8 mouse cellular contexts compared by ENCODE assay signal in the genomic region with DNA sequence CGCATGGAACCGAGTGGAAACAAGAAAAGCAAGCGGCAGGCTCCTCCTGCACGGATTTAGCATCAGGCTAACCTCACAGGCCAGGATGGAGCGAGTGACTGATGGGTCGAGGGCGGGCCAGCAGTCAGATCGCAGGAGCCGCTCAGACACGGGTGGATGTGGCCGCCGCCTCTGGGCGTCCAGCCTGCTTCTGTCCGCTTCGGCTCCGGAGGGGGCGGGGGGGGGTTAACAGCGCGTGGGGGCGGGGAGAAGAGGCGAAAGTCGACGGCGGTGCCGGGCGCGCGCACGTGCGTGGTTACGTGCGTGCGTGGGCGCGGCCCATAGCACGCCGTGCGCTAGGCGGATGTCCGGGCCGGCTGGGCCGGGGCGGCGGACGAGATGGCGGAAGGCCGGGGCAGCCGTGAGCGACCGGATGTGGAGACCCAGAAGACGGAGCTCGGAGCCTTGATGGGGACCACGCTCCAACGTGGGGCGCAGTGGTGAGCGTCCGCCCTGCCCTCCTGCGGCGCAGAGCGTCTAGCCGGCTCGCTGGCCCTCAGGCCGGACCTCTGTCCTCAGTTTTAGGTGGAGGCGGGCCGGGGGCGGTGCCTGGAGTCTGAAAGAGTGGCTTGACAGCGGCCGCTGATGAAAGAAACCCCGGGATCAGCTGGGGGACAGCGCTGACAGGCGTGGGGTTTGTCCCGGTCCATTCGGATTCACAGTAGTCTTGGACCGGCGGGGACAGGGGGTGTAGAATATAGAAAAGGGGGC. TPM values are rescaled to one million over a fixed set of nuclear protein-coding genes. Genes with fewer than 3 reads are reported as not detected.
DNase-seq lines count a peak whose midpoint lies in the region; ATAC-seq and TF ChIP-seq lines count a peak whose summit lies in the region.

A gene (plus strand): TSS at position 314 of the 750 bp plus-strand sequence.

- WGBS in forebrain, embryonic 14.5 days: under 1% methylated on average over 74 of the region's 75 CpGs
- 1% methylated on average over 68 of the region's 75 CpGs for WGBS in large intestine, adult 2 months
- under 1% methylated on average over 75 of the region's 75 CpGs for WGBS in liver, embryonic 16.5 days (ENCODE audit: insufficient replicate concordance)
- under 1% methylated on average over 75 of the region's 75 CpGs for WGBS in neural tube, embryonic 12.5 days
- under 1% methylated on average over 68 of the region's 75 CpGs for WGBS in stomach, postnatal 0 days

- no peak for TF ChIP-seq EP300 in stomach, postnatal 0 days (optimal IDR thresholded peaks at IDR 0.05)

- peak within 1 kb of the TSS; percentile 90 for H3K4me3 ChIP-seq in forebrain, embryonic 14.5 days (ENCODE audit: low read depth, low read length)
- H3K4me3 ChIP-seq in liver, embryonic 16.5 days (ENCODE audit: low read depth, low read length): peak within 1 kb of the TSS; percentile 84
- peak within 1 kb of the TSS; percentile 95 for H3K4me3 ChIP-seq in neural tube, embryonic 12.5 days
- peak within 1 kb of the TSS; percentile 87 for H3K4me3 ChIP-seq in stomach, postnatal 0 days (ENCODE audit: low read depth, low read length)

- H3K27ac ChIP-seq in forebrain, embryonic 14.5 days (ENCODE audit: low read depth, low read length): peak within 1 kb of the TSS; percentile 96
- peak within 1 kb of the TSS; percentile 99 for H3K27ac ChIP-seq in liver, embryonic 16.5 days (ENCODE audit: low read length)
- H3K27ac ChIP-seq in neural tube, embryonic 12.5 days: peak within 1 kb of the TSS; percentile 83
- H3K27ac ChIP-seq in stomach, postnatal 0 days (replicated peaks): peak within 1 kb of the TSS; percentile 96

- H3K9ac ChIP-seq in forebrain, embryonic 14.5 days (ENCODE audit: low read length): peak within 1 kb of the TSS; percentile 91
- peak within 1 kb of the TSS; percentile 88 for H3K9ac ChIP-seq in liver, embryonic 16.5 days (ENCODE audit: low read depth, low read length)
- peak within 1 kb of the TSS; percentile 92 for H3K9ac ChIP-seq in neural tube, embryonic 12.5 days
- H3K9ac ChIP-seq in stomach, postnatal 0 days (ENCODE audit: low read length): peak within 1 kb of the TSS; percentile 89

- H3K4me1 ChIP-seq in forebrain, embryonic 14.5 days (ENCODE audit: control insufficient read depth, insufficient read depth, low read length): peaks cover 7% of the 10 kb centered on the region
- H3K4me1 ChIP-seq in liver, embryonic 16.5 days (ENCODE audit: control insufficient read depth, low read depth, low read length): peaks cover 49% of the 10 kb centered on the region
- H3K4me1 ChIP-seq in neural tube, embryonic 12.5 days: peaks cover 14% of the 10 kb centered on the region
- H3K4me1 ChIP-seq in stomach, postnatal 0 days (replicated peaks; ENCODE audit: control insufficient read depth, insufficient read depth): 0 out of 2 replicates have a peak, but pooled peaks cover 2% of the 10 kb centered on the region

- intact Hi-C loops in heart, postnatal 10 days (cut with DNase I): no loop called here

- H3K36me3 ChIP-seq in forebrain, embryonic 14.5 days (ENCODE audit: control insufficient read depth, insufficient read depth, low read length): peaks cover 29% of the 10 kb centered on the region
- H3K36me3 ChIP-seq in liver, embryonic 16.5 days (ENCODE audit: control insufficient read depth, insufficient read depth): peaks cover 21% of the 10 kb centered on the region
- peaks cover 27% of the 10 kb centered on the region for H3K36me3 ChIP-seq in neural tube, embryonic 12.5 days
- peaks cover 12% of the 10 kb centered on the region for H3K36me3 ChIP-seq in stomach, postnatal 0 days (ENCODE audit: control insufficient read depth, insufficient read depth, low read length)

- no peaks in the 10 kb centered on the region for H3K9me3 ChIP-seq in forebrain, embryonic 14.5 days (replicated peaks; ENCODE audit: control insufficient read depth, low read length)
- no peaks in the 10 kb centered on the region for H3K9me3 ChIP-seq in liver, embryonic 16.5 days (replicated peaks; ENCODE audit: control insufficient read depth, low read length)
- H3K9me3 ChIP-seq in neural tube, embryonic 12.5 days: no peaks in the 10 kb centered on the region
- H3K9me3 ChIP-seq in stomach, postnatal 0 days (ENCODE audit: control insufficient read depth, low read length): no peaks in the 10 kb centered on the region

- H3K4me2 ChIP-seq in forebrain, embryonic 14.5 days (ENCODE audit: low read length): peak within 1 kb of the TSS; percentile 83
- H3K4me2 ChIP-seq in liver, embryonic 16.5 days (ENCODE audit: low read depth, low read length): peak within 1 kb of the TSS; percentile 71
- peak within 1 kb of the TSS; percentile 73 for H3K4me2 ChIP-seq in neural tube, embryonic 12.5 days (replicated peaks)
- peak within 1 kb of the TSS; percentile 80 for H3K4me2 ChIP-seq in stomach, postnatal 0 days (replicated peaks; ENCODE audit: low read depth)

- ATAC-seq in forebrain, embryonic 14.5 days: peak; percentile 96
- ATAC-seq in liver, embryonic 16.5 days (ENCODE audit: low read depth): peak; percentile 91
- ATAC-seq in neural tube, embryonic 12.5 days (ENCODE audit: low FRiP score, low read depth): peak; percentile 95
- peak; percentile 95 for ATAC-seq in stomach, postnatal 0 days (ENCODE audit: low FRiP score, low TSS enrichment)

- no peak for TF ChIP-seq CTCF in stomach, postnatal 0 days (IDR thresholded peaks at IDR 0.05; ENCODE audit: low read depth)

- no peaks in the 10 kb centered on the region for H3K27me3 ChIP-seq in forebrain, embryonic 14.5 days (replicated peaks; ENCODE audit: control insufficient read depth, insufficient read depth, low read length)
- H3K27me3 ChIP-seq in liver, embryonic 16.5 days (ENCODE audit: control insufficient read depth, insufficient read depth, low read depth, low read length): no peaks in the 10 kb centered on the region
- no peaks in the 10 kb centered on the region for H3K27me3 ChIP-seq in neural tube, embryonic 12.5 days (replicated peaks)
- no peaks in the 10 kb centered on the region for H3K27me3 ChIP-seq in stomach, postnatal 0 days (ENCODE audit: control insufficient read depth, insufficient read depth, low read length)

- peak; percentile 78 for DNase-seq in ES-CJ7 (ENCODE audit: low read depth, low spot score)
- DNase-seq in cerebellum, adult 11 months: peak; percentile 86
- DNase-seq in forebrain, embryonic 14.5 days (ENCODE audit: low spot score): peak; percentile 95
- DNase-seq in heart, postnatal 10 days: peak; percentile 91 to 92
- DNase-seq in large intestine, adult 2 months (ENCODE audit: low read depth, low spot score): peak; percentile 55
- peak; percentile 96 for DNase-seq in stomach, postnatal 0 days (ENCODE audit: low spot score)

RNA-seq across cellular contexts. Expression of the gene that starts here (rescaled TPM):
- polyA plus RNA-seq in forebrain, embryonic 14.5 days (2014; fragmentation: Nextera tagmentation; extraction: Ambion mirVana): 136 and 141 TPM in 2 replicates
- total RNA-seq in heart, postnatal 10 days (2021): 10 to 100 TPM; 94.3 to 95.7 TPM
- polyA plus RNA-seq in large intestine, adult 2 months (2012; rRNA removed): 57.7 and 67.5 TPM in 2 replicates
- polyA plus RNA-seq in liver, embryonic 16.5 days (2015; fragmentation: Nextera tagmentation; extraction: Ambion mirVana): 61.7 and 68.8 TPM in 2 replicates
- polyA plus RNA-seq in neural tube, embryonic 12.5 days (2016; fragmentation: Nextera tagmentation; extraction: Ambion mirVana): 124 and 138 TPM in 2 replicates
- 56.8 and 59.6 TPM in 2 replicates for polyA plus RNA-seq in stomach, postnatal 0 days (2015; fragmentation: Nextera tagmentation; extraction: Ambion mirVana)

Comparison
In these comparisons a context has a peak if more than half of its experiments do, and no peak if none do; other contexts are left out.
1. Peak in every context shown above with its lines: DNase-seq, ATAC-seq, H3K4me3 ChIP-seq and H3K27ac ChIP-seq.